Mouse (Mus musculus) mouse trophoblast stem cell (cell line): ENCODE results near the gene Stmn1.

Source experiments
- in situ Hi-C, 2 experiments: fragments of 300-500 bp; cut with MseI, MboI; formaldehyde crosslinking; loops; 2 replicates in 1 of 2; 3 replicates in 1 of 2; pipeline ENCODE4 v1.15.1; 2025

Gene Stmn1

GRCm38 (mm10) chr4:134468215-134468575, at the start of gene Stmn1:
TSS of gene Stmn1 (plus strand) at chr4:134468320.
- in situ Hi-C loops, result no loop called here

DNA sequence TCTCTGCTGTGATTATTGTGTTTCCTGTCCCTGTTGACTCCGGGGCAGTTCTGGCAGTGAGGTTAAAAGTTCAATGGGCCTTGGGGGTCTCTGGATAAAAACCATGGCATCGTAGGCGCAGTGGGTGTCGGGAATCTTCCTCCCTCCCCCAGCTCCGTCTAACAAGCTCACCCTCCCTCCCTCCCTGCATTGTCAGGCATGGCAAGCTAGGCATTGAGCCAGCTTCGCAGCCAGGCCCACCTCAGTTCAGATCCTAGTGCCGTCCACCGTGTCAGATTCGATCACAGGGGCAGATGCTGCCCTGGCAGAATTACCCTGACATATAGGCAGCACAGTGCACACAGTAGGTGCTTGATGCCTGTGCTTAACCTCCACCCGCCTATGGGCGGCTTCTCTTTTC, 46.1 kb upstream of the Stmn1 start:
- in situ Hi-C loops, result no loop called here

DNA sequence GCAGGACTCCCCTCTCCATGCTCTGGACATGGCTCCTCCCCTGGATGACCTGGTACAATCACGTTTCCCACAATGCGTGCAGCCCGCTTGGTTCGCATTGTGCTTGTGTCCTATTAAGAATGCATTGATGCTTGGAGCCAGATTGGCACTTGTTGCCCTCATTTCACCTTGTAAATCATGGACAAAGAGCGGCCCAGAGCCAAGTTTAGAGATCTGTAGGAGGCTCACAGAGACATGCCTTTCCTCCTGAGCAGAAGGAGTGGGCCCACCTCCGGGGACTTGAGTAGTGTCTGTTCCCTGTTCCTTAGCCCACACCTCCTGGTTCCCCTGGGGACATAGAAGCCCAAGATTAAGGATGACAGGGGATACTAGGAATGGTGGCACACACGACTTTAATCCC, 44.2 kb upstream of the Stmn1 start:
- in situ Hi-C loops, result no loop called here

GRCm38 (mm10) chr4:134425088-134425487, 43.0 kb upstream of the Stmn1 start:
- in situ Hi-C loops, result no loop called here

- in situ Hi-C loops, result no loop called here
Observed at GRCm38 (mm10) chr4:134430381-134431004, 37.6 kb upstream of the Stmn1 start.

GRCm38 (mm10) chr4:134432686-134433360, 35.3 kb upstream of the Stmn1 start:
- in situ Hi-C loops, result no loop called here

DNA sequence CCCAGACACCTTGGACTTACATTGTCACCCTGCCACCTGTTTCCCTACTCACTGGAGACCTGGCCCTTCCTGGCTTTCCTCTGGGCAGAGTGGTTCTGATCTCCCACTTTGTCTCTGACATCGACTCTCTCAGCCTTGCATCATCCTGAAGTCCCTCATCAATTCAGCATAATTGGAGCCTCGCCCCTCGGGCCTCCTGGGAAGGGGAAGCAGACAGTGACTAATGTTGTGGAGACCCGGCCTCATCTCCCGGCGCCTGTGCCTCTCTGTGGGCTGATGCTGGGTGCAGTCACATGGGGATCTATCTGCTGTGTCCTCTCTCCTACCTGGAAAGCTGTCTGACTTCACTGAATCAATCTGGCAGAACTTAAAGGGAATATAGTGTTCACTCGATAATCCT, 31.9 kb upstream of the Stmn1 start:
- in situ Hi-C loops, result no loop called here

DNA sequence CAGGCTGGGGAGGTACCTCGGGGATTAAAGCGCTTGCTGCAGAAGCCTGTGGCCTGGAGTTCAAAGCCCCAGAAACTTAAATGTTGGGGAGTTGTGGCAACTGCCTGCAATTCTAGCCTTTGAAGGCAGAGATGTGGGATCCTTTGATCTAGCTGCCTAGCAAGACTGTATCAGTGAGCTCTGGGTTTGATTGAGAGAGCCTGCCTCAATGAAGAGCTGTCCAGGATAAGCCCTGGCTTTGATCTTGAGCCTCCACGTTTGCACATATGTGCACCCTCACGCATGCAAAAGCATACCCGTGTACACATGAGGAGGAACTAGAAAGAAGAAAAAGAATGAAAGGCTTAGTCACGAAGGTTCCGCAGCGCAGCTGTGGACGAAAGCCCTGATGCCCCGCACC, 31.5 kb upstream of the Stmn1 start:
- in situ Hi-C loops, result no loop called here

DNA sequence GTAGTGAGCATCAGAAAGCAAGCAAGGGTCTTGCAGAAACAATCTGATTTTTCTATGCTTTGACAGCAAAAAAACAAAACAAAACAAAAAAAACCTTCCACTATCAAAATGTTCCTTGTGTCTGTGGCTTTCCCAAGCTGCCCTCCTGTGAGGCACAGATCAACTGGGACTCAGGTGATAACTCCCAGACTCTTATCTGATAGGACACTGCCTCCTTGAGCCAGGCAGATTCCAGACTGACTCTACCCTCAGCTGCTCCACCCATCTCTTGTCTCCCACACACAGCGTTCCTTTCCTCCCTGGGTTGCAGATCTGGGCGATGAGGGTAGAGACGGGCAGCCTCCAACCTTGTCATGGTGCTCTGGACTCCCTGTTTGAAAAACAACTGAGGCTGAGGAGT, 29.0 kb upstream of the Stmn1 start:
- in situ Hi-C loops, result no loop called here

- in situ Hi-C loops, result no loop called here
Observed at GRCm38 (mm10) chr4:134439919-134440318, 28.2 kb upstream of the Stmn1 start.

DNA sequence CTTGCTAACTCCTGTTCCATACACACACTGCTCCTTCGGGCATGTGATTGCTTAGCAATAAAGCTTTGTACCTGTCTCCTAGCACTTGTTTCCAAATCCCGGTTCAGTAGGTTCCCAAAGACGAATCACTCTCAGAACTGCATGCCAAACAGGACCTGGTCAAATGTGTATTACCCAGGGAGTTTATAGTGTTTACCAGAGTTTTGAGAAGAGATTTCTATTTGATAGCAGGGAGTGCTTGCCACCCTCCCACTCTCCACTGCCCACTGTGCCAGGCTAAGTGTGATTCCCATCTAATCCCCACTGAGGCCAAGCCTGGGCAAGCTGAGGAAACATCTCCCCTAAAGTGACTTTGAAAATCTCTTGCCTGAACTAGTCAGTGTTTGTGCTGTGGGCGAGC, 25.9 kb upstream of the Stmn1 start:
- in situ Hi-C loops, result no loop called here

DNA sequence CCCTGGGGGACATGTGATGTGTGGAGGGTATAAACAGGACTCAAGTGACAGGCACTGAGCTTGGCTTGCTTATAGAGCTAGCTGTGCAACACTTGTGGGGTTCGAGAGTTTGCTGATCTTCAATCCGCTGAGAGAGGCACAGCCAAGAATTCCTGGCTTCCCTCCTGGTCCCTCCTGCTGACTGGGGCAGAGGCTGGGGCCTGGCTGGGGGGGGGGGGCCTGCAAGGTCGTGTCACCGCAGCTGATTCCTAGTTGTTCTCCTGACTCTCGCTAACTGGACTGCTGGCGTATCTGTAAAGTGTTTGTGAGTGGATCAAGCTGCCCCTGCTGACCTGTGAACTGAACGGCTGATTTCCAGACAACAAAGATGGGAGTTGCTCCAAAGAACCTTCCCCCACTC, 24.5 kb upstream of the Stmn1 start:
- in situ Hi-C loops, result no loop called here

DNA sequence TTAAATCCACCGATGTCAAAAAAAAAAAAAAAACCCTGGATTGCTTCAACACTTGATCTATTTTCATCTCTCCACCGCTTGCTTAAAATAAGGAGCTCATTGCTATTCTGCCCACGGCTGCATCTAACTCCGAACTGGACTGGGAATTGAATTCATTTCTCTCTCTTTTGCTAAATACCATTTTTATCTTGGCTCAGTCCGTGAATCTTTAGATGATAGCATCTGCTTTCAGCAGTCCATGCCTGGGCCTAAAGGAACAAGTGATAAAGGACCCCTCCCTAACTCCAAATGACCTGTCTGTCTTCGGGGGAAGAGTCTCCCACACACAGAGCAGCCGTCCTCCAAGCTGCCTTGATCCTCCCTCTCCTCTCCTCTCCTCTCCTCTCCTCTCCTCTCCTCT, 23.2 kb upstream of the Stmn1 start:
- in situ Hi-C loops, result no loop called here

DNA sequence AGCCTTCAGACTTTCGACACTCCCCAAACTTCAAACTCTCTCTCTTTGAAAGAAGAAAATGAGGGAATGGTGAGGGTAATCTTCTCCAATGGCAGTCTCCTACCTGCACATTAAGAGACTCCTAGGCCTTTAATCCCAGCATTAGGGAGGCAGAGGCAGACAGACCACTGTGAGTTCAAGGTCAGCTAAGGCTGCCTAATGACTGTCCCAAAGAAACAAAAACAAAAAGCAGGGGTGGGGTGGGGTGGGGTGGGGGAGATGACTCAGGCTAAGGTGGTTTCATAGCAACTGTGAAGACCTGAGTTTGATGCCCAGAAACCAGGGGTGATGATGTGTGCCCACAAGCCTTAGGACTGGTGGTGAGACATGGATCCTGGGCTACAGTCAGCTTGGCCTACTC, 22.6 kb upstream of the Stmn1 start:
- in situ Hi-C loops, result no loop called here

DNA sequence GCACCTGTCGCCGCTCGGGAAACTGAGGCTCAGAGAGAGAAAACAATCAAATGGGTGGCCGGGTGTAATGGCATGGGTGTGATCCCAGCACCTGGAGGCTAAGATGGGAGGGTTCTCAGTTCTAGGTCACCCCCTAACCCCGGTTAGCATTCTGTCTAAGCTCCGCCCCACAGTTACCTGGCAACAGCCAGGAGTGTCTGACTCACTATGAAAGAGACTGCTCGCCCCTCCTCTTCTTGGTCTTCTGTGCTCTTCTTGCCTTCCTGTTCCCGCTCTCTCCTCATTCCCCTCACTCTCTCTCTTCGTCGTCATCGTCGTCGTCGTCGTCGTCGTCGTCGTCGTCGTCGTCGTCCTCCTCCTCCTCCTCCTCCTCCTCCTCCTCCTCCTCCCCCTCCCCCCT, 20.2 kb upstream of the Stmn1 start:
- in situ Hi-C loops, result no loop called here

- in situ Hi-C loops, result no loop called here
Observed at GRCm38 (mm10) chr4:134449595-134450391, 18.3 kb upstream of the Stmn1 start.

- in situ Hi-C loops, result no loop called here
Observed at GRCm38 (mm10) chr4:134450392-134451195, 17.5 kb upstream of the Stmn1 start.

DNA sequence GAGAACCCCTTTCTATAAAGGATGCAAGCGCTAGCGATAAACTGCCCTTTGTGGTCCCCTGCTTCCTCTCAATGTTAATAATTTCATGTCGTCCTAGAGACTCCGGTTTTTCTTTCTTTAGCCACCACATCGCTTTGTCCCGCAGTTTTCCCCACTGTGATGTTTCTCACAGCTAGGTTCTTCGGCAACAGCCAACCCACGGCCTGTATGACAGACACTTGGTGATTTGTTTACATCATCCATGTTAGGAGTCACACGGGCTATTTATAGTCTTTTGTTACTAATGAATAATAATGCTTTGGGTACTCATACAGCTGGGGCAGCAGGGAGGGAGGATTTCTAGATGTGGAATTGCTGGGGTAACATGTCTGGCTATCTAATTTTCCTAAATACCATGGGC, 16.6 kb upstream of the Stmn1 start:
- in situ Hi-C loops, result no loop called here

GRCm38 (mm10) chr4:134453619-134454400, 14.3 kb upstream of the Stmn1 start:
- in situ Hi-C loops, result no loop called here

GRCm38 (mm10) chr4:134455310-134455709, 12.8 kb upstream of the Stmn1 start:
- in situ Hi-C loops, result no loop called here

- in situ Hi-C loops, result no loop called here
Observed at GRCm38 (mm10) chr4:134457130-134457825, 10.8 kb upstream of the Stmn1 start.
